Mouse (Mus musculus) kidney, postnatal 0 days (tissue): ENCODE results near the gene Cdkl5. TPM values are rescaled to one million over a fixed set of nuclear protein-coding genes. Genes with fewer than 3 reads are reported as not detected.

Source experiments
- ATAC-seq: fragments of 200-750 bp; cut with Nextera tagmentation; replicated peaks from 2 replicates; pipeline ENCODE4 v1.8.0; 2017; ENCODE audit warnings: low read depth, moderate number of reproducible peaks, moderate TSS enrichment, moderate library complexity; ENCODE audit not compliant: low FRiP score
- DNase-seq: peaks from one replicate; pipeline ENCODE4 v3.0.0-alpha.2; 2016; ENCODE audit warnings: low spot score
- H3K27ac ChIP-seq: fragments of 300-500 bp; sonication (generic); 2 replicates; pipeline ENCODE4 v1.5.1; 2014; ENCODE audit warnings: mild to moderate bottlenecking
- H3K27me3 ChIP-seq: fragments of 300-500 bp; sonication (generic); 2 replicates; pipeline ENCODE4 v1.6.1; 2014; ENCODE audit warnings: low read length, mixed read lengths; ENCODE audit not compliant: insufficient read depth
- H3K36me3 ChIP-seq: fragments of 300-500 bp; sonication (generic); 2 replicates; pipeline ENCODE4 v1.6.1; 2014; ENCODE audit warnings: low read length, mixed read lengths; ENCODE audit not compliant: insufficient read depth
- H3K4me1 ChIP-seq: fragments of 300-500 bp; sonication (generic); replicated peaks from 2 replicates; pipeline ENCODE4 v1.6.1; 2014; ENCODE audit warnings: antibody characterized with exemption, low read length, mixed read lengths; ENCODE audit not compliant: insufficient read depth
- H3K4me2 ChIP-seq: fragments of 300-500 bp; sonication (generic); 2 replicates; pipeline ENCODE4 v1.6.1; 2014; ENCODE audit warnings: mild to moderate bottlenecking, low read length, moderate library complexity, mixed read lengths
- H3K4me3 ChIP-seq: fragments of 300-500 bp; sonication (generic); replicated peaks from 2 replicates; pipeline ENCODE4 v1.5.1; 2014; ENCODE audit warnings: low read depth, low read length
- H3K9ac ChIP-seq: fragments of 300-500 bp; sonication (generic); 2 replicates; pipeline ENCODE4 v1.6.1; 2014; ENCODE audit warnings: low read depth, low read length
- H3K9me3 ChIP-seq: fragments of 300-500 bp; sonication (generic); replicated peaks from 2 replicates; pipeline ENCODE4 v1.6.1; 2016; ENCODE audit warnings: low read length, inconsistent platforms, mixed read lengths
- CTCF ChIP-seq: IDR thresholded peaks from 2 replicates; pipeline ENCODE4 v1.5.1; 2016; ENCODE audit warnings: antibody characterized with exemption, low read depth, mild to moderate bottlenecking, moderate library complexity
- WGBS: fragments of 180-500 bp; shearing (Covaris S2); extraction: QIAGEN DNeasy Blood & Tissue Kit; methylation state at CpG from one replicate; pipeline ENCODE4 v1.1.7; 2014; 5-methylcytosine and 5-hydroxymethylcytosine counted together
- polyA plus RNA-seq: library from polyadenylated mRNA; unstranded; fragments of >200 nt; fragmentation: Nextera tagmentation; extraction: Ambion mirVana; gene quantifications from 2 replicates; pipeline ENCODE4 v1.2.1, GENCODE M21; 2015

The Cdkl5 gene
- polyA plus RNA-seq, 1 experiment from 2014 or later = 1.8 TPM

DNA sequence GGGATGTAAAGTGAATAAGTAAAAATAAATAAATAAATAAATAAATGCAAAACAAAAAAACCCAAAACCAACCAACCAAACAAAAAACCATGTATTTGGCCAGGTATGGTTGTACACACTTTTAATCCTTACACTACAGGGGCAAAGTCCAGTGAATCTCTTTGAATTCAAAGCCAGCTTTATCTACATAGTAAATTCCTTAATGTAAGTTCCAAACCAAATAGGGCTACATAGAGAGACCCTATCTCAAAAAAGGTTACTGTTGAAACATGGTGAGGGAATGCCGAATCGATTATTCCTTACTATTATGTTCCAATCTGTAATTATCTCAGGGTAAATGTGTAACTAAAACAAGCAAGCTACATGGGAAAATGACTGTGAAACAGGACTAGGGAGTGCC is 93.4 kb downstream of the Cdkl5 start:
- Histone ChIP-seq H3K9me3 (no peaks in the 10 kb centered on the region), H3K4me3 (no peak overlapping the region), H3K27me3 (no peaks in the 10 kb centered on the region), H3K36me3 (no peaks in the 10 kb centered on the region), H3K4me1 (no peaks in the 10 kb centered on the region), H3K4me2 (no peak overlapping the region), H3K9ac (no peak overlapping the region), H3K27ac (no peak overlapping the region)
- no peak for ATAC-seq
- WGBS = 74% methylated on average over 2 of the region's 2 CpGs
- no peak for TF ChIP-seq CTCF
- DNase-seq = no peak

- whole genome bisulfite sequencing = 46% methylated on average over 1 of the region's 1 CpGs
- no peak for ATAC-seq
These were observed 102.4 kb downstream of the Cdkl5 start for GRCm38 (mm10) chrX:160892077-160892476.

GRCm38 (mm10) chrX:160886301-160886700 is 108.2 kb downstream of the Cdkl5 start:
- no peak overlapping the region for H3K27ac ChIP-seq
- no peak for DNase-seq
- H3K4me2 ChIP-seq = no peak overlapping the region
- no peak overlapping the region for H3K4me3 ChIP-seq
- H3K9me3 ChIP-seq = no peaks in the 10 kb centered on the region
- H3K9ac ChIP-seq = no peak overlapping the region
- no peaks in the 10 kb centered on the region for H3K36me3 ChIP-seq
- 72% methylated on average over 2 of the region's 2 CpGs for WGBS
- no peaks in the 10 kb centered on the region for H3K4me1 ChIP-seq
- no peak for TF ChIP-seq CTCF
- ATAC-seq = no peak
- no peaks in the 10 kb centered on the region for H3K27me3 ChIP-seq

More at GRCm38 (mm10) chrX:160892077-160892476, 102.4 kb downstream of the Cdkl5 start:
- Histone ChIP-seq H3K27me3 (no peaks in the 10 kb centered on the region), H3K4me2 (no peak overlapping the region), H3K9me3 (no peaks in the 10 kb centered on the region), H3K4me1 (no peaks in the 10 kb centered on the region), H3K4me3 (no peak overlapping the region), H3K9ac (no peak overlapping the region), H3K36me3 (no peaks in the 10 kb centered on the region), H3K27ac (no peak overlapping the region)
- TF ChIP-seq CTCF = no peak
- no peak for DNase-seq

DNA sequence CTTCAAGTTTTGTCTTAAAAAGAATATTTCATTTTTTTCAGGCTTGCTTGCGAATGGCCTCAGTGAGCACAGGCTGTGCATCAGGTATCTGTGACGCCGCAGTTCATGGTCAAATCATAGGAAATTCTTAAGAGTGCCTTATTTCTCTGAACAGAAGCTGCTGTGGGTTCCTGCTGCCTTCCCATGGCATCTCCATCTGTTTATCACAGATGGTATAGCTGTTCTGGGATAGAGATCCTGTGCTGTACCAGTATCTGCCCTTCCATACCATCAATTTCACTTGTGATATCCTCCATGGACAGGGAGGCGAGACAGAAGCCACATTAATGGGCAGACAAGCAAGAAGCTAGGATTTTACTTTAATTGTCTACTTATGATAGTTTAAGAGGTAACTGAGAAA is 127.9 kb downstream of the Cdkl5 start:
- Histone ChIP-seq H3K27ac (no peak overlapping the region), H3K27me3 (no peaks in the 10 kb centered on the region), H3K4me2 (no peak overlapping the region), H3K4me3 (no peak overlapping the region), H3K9ac (no peak overlapping the region), H3K4me1 (no peaks in the 10 kb centered on the region), H3K9me3 (no peaks in the 10 kb centered on the region), H3K36me3 (no peaks in the 10 kb centered on the region)
- TF ChIP-seq CTCF = no peak
- 88% methylated on average over 4 of the region's 4 CpGs for WGBS
- ATAC-seq (no peak), DNase-seq (no peak)

- Histone ChIP-seq H3K9ac (no peak overlapping the region), H3K36me3 (no peaks in the 10 kb centered on the region), H3K4me3 (no peak overlapping the region), H3K4me1 (no peaks in the 10 kb centered on the region), H3K4me2 (no peak overlapping the region), H3K9me3 (no peaks in the 10 kb centered on the region), H3K27me3 (no peaks in the 10 kb centered on the region), H3K27ac (no peak overlapping the region)
- peak; percentile 6 for DNase-seq
- TF ChIP-seq CTCF = no peak
- 91% methylated on average over 4 of the region's 4 CpGs for WGBS
- no peak for ATAC-seq
These were observed 129.5 kb downstream of the Cdkl5 start for GRCm38 (mm10) chrX:160865022-160865421.

DNA sequence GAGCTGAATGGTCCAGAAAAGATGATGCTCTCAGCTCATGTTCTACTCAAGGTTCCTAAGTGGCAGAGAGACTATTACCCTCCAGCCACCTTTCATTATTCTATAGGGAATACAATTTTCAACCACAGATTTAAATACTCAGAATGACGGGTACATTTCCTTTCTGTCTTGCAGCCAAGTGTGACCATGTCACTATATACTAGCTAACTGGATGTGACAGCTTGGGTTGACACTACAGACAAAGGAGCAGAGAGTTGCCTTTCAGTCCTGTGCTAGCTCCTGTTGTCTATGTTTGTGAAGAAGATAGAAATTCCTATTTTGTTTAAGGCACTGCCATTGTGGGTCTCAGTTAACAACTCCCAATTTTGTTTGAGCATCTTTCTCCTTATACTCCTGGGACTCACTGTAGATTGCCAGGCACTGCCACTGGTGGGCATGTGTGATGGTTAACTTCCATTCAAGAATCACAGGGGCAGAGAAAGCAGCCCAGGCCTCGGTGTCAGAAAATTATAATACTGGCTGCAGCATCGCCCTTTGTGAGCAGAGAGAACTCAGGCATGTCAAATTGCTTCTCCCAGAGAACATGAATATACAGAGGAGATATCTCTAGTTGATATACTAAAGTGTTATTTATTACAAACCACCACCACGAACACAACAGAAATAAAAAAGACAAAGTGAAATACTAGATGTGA is 130.7 kb downstream of the Cdkl5 start:
- no peak overlapping the region for H3K27ac ChIP-seq
- no peaks in the 10 kb centered on the region for H3K27me3 ChIP-seq
- no peak overlapping the region for H3K4me3 ChIP-seq
- H3K4me1 ChIP-seq = no peaks in the 10 kb centered on the region
- TF ChIP-seq CTCF = no peak
- DNase-seq (no peak), ATAC-seq (no peak)
- H3K9me3 ChIP-seq = no peaks in the 10 kb centered on the region
- H3K36me3 ChIP-seq = no peaks in the 10 kb centered on the region
- no peak overlapping the region for H3K9ac ChIP-seq
- 48% methylated on average over 4 of the region's 4 CpGs for WGBS
- no peak overlapping the region for H3K4me2 ChIP-seq

- DNase-seq (no peak), ATAC-seq (no peak)
- Histone ChIP-seq H3K27ac (no peak overlapping the region), H3K27me3 (no peaks in the 10 kb centered on the region), H3K9me3 (no peaks in the 10 kb centered on the region), H3K4me3 (no peak overlapping the region), H3K9ac (no peak overlapping the region), H3K36me3 (no peaks in the 10 kb centered on the region), H3K4me1 (no peaks in the 10 kb centered on the region), H3K4me2 (no peak overlapping the region)
- 87% methylated on average over 7 of the region's 7 CpGs for whole genome bisulfite sequencing
- no peak for TF ChIP-seq CTCF
These were observed 186.3 kb downstream of the Cdkl5 start for GRCm38 (mm10) chrX:160808226-160808625.
